23 mouse cellular contexts compared by ENCODE assay signal in genomic region chr13:75063947-75064346, GRCm38 (mm10). TPM values are rescaled to one million over a fixed set of nuclear protein-coding genes. Genes with fewer than 3 reads are reported as not detected.
DNase-seq lines count a peak whose midpoint lies in the region; ATAC-seq and TF ChIP-seq lines count a peak whose summit lies in the region.
"Had no signal": no experiment of that assay in that cellular context is flagged by ENCODE, and none has a peak within 500 bp of the region (broad histone marks: within the 10 kb centered on the region; RNA-seq: fewer than 3 reads in every experiment).

No protein-coding gene starts in this region.

- H3K27me3 ChIP-seq in heart, embryonic 10.5 days (ENCODE audit: insufficient read depth, poor library complexity, severe bottlenecking): no peaks in the 10 kb centered on the region
- no peaks in the 10 kb centered on the region for H3K27me3 ChIP-seq in intestine, embryonic 16.5 days (replicated peaks; ENCODE audit: control insufficient read depth, insufficient read depth, low read length)
- H3K27me3 ChIP-seq in intestine, embryonic 15.5 days (replicated peaks): no peaks in the 10 kb centered on the region
- no peaks in the 10 kb centered on the region for H3K27me3 ChIP-seq in intestine, postnatal 0 days (replicated peaks; ENCODE audit: control insufficient read depth, insufficient read depth, low read length)
- H3K27me3 ChIP-seq in hindbrain, embryonic 13.5 days: no peaks in the 10 kb centered on the region
- H3K27me3 ChIP-seq: CH12.LX, Patski had no signal

- peak; percentile 72 for DNase-seq in heart, embryonic 10.5 days (ENCODE audit: low spot score)
- no peak for DNase-seq in heart, adult 8-10 months (ENCODE audit: low spot score)
- peak; percentile 2 for DNase-seq in large intestine, adult 2 months (ENCODE audit: low read depth, low spot score)
- DNase-seq in cerebellum, postnatal 36 days: no peak
- DNase-seq: adrenal gland, adult 2 months; adrenal gland, adult 8-10 months; adrenal gland, postnatal 10 days; adrenal gland, postnatal 14 days; adrenal gland, postnatal 25 days; adrenal gland, postnatal 36 days; B cell, adult 2 months; cerebellum, adult 11 months; cerebellum, adult 11-12 months had no signal

- no peak overlapping the region for H3K4me2 ChIP-seq in intestine, embryonic 16.5 days (ENCODE audit: low read depth, low read length)
- no peak overlapping the region for H3K4me2 ChIP-seq in intestine, embryonic 15.5 days (replicated peaks)
- no peak overlapping the region for H3K4me2 ChIP-seq in intestine, postnatal 0 days (replicated peaks; ENCODE audit: low read depth)
- H3K4me2 ChIP-seq in hindbrain, embryonic 13.5 days: no peak overlapping the region

- H3K27ac ChIP-seq in heart, embryonic 10.5 days: no peak overlapping the region
- no peak overlapping the region for H3K27ac ChIP-seq in intestine, embryonic 16.5 days (ENCODE audit: low read length)
- H3K27ac ChIP-seq in intestine, embryonic 15.5 days: no peak overlapping the region
- no peak overlapping the region for H3K27ac ChIP-seq in intestine, postnatal 0 days (ENCODE audit: low read depth, low read length)
- no peak overlapping the region for H3K27ac ChIP-seq in hindbrain, embryonic 13.5 days

- ATAC-seq in intestine, embryonic 16.5 days: 0 out of 2 replicates have a peak, but pooled peaks have one; percentile 21
- ATAC-seq in intestine, embryonic 15.5 days: no peak; the same call in 1 of the 2 replicates
- ATAC-seq in intestine, postnatal 0 days: peak; percentile 72
- no peak for ATAC-seq in hindbrain, embryonic 13.5 days (ENCODE audit: low FRiP score)
- ATAC-seq: activated CD4-positive, CD25-positive, alpha-beta regulatory T cell, adult 4 months; CD4-positive, CD25-positive, alpha-beta regulatory T cell, adult 4 months; Patski had no signal

- no peak for TF ChIP-seq CTCF in intestine, postnatal 0 days (IDR thresholded peaks at IDR 0.05; ENCODE audit: low read depth)

- H3K4me3 ChIP-seq in heart, embryonic 10.5 days: no peak overlapping the region
- H3K4me3 ChIP-seq in intestine, embryonic 16.5 days (ENCODE audit: low read length): no peak overlapping the region
- H3K4me3 ChIP-seq in intestine, embryonic 15.5 days (replicated peaks): no peak overlapping the region
- no peak overlapping the region for H3K4me3 ChIP-seq in intestine, postnatal 0 days (ENCODE audit: low read depth, low read length)
- H3K4me3 ChIP-seq in hindbrain, embryonic 13.5 days: no peak overlapping the region

- no peak overlapping the region for H3K9ac ChIP-seq in intestine, embryonic 16.5 days (ENCODE audit: low read depth, low read length)
- no peak overlapping the region for H3K9ac ChIP-seq in intestine, embryonic 15.5 days
- H3K9ac ChIP-seq in intestine, postnatal 0 days (ENCODE audit: low read depth, low read length): no peak overlapping the region
- no peak overlapping the region for H3K9ac ChIP-seq in hindbrain, embryonic 13.5 days

- 70% methylated on average over 3 of the region's 3 CpGs for WGBS in heart, embryonic 10.5 days
- 70% methylated on average over 3 of the region's 3 CpGs for WGBS in intestine, embryonic 16.5 days
- 73% methylated on average over 3 of the region's 3 CpGs for WGBS in intestine, embryonic 15.5 days
- 48% methylated on average over 3 of the region's 3 CpGs for WGBS in intestine, postnatal 0 days
- 17% methylated on average over 3 of the region's 3 CpGs for WGBS in large intestine, adult 2 months
- WGBS in hindbrain, embryonic 13.5 days: 84% methylated on average over 3 of the region's 3 CpGs

- H3K9me3 ChIP-seq in heart, embryonic 10.5 days: no peaks in the 10 kb centered on the region
- H3K9me3 ChIP-seq in intestine, embryonic 16.5 days (ENCODE audit: control insufficient read depth, low read length): no peaks in the 10 kb centered on the region
- no peaks in the 10 kb centered on the region for H3K9me3 ChIP-seq in intestine, embryonic 15.5 days
- no peaks in the 10 kb centered on the region for H3K9me3 ChIP-seq in intestine, postnatal 0 days (ENCODE audit: control insufficient read depth)
- no peaks in the 10 kb centered on the region for H3K9me3 ChIP-seq in hindbrain, embryonic 13.5 days
- H3K9me3 ChIP-seq: G1E had no signal

- H3K4me1 ChIP-seq in heart, embryonic 10.5 days: no peaks in the 10 kb centered on the region
- no peaks in the 10 kb centered on the region for H3K4me1 ChIP-seq in intestine, embryonic 16.5 days (ENCODE audit: control insufficient read depth, insufficient read depth, low read length)
- no peaks in the 10 kb centered on the region for H3K4me1 ChIP-seq in intestine, embryonic 15.5 days (replicated peaks)
- no peaks in the 10 kb centered on the region for H3K4me1 ChIP-seq in intestine, postnatal 0 days (replicated peaks; ENCODE audit: control insufficient read depth, insufficient read depth, low read length)
- H3K4me1 ChIP-seq in hindbrain, embryonic 13.5 days (replicated peaks): no peaks in the 10 kb centered on the region

- no peaks in the 10 kb centered on the region for H3K36me3 ChIP-seq in heart, embryonic 10.5 days
- no peaks in the 10 kb centered on the region for H3K36me3 ChIP-seq in intestine, embryonic 16.5 days (ENCODE audit: control insufficient read depth, insufficient read depth, low read length)
- H3K36me3 ChIP-seq in intestine, embryonic 15.5 days: no peaks in the 10 kb centered on the region
- no peaks in the 10 kb centered on the region for H3K36me3 ChIP-seq in intestine, postnatal 0 days (ENCODE audit: control insufficient read depth, insufficient read depth)
- no peaks in the 10 kb centered on the region for H3K36me3 ChIP-seq in hindbrain, embryonic 13.5 days
- H3K36me3 ChIP-seq: G1E had no signal

RNA-seq across cellular contexts. Expression of gene Pcsk1, which starts 25.7 kb away (rescaled TPM):
- polyA plus RNA-seq in heart, embryonic 10.5 days (2016; fragmentation: Nextera tagmentation; extraction: Ambion mirVana): 0.06 TPM in 1 of 2 replicates, not detected in the other
- total RNA-seq in heart, adult 8-10 months (2022): under 1 TPM; 0.06 to 0.19 (median 0.11) TPM
- polyA plus RNA-seq in intestine, embryonic 16.5 days (2015; fragmentation: Nextera tagmentation; extraction: Ambion mirVana): 3.2 and 4.7 TPM in 2 replicates
- 3.5 TPM in 2 replicates for polyA plus RNA-seq in intestine, embryonic 15.5 days (2015; fragmentation: Nextera tagmentation; extraction: Ambion mirVana)
- polyA plus RNA-seq in intestine, postnatal 0 days (2015; fragmentation: Nextera tagmentation; extraction: Ambion mirVana): 1.5 and 1.6 TPM in 2 replicates
- polyA plus RNA-seq in large intestine, adult 2 months (2012; rRNA removed): 1.6 and 1.9 TPM in 2 replicates
- 2.9 and 3.1 TPM in 2 replicates for polyA plus RNA-seq in hindbrain, embryonic 13.5 days (2015; fragmentation: Nextera tagmentation; extraction: Ambion mirVana)
- total RNA-seq: CH12.LX, MEL had no signal
- polyA plus RNA-seq: G1E, Patski had no signal

Comparison
In these comparisons a context has a peak if more than half of its experiments do, and no peak if none do; other contexts are left out.
1. DNase-seq: peak in heart, embryonic 10.5 days (single experiment) and large intestine, adult 2 months (single experiment); none in heart, adult 8-10 months (single experiment) and cerebellum, postnatal 36 days (0 of 2).
2. ATAC-seq: peak in intestine, embryonic 16.5 days (single experiment) and intestine, postnatal 0 days (single experiment); none in intestine, embryonic 15.5 days (single experiment) and hindbrain, embryonic 13.5 days (single experiment).